Mouse (Mus musculus): ENCODE measurements around the gene Hist1h4f. TPM values are rescaled to one million over a fixed set of nuclear protein-coding genes. Genes with fewer than 3 reads are reported as not detected.

The Hist1h4f gene
- total and polyA plus RNA-seq, 3 experiments = 14.4 to 3,786 TPM; not detected in 1

- DNase-seq (ENCODE audit: low read depth, low spot score) = no peak
- Histone ChIP-seq H3K79me2 (ENCODE audit: control insufficient read depth, insufficient read depth, low read length, poor library complexity) (no peaks in the 10 kb centered on the region), H3K27ac (ENCODE audit: control insufficient read depth, low read depth, low read length) (peak overlapping the region; percentile 45; the same call in 1 of the 2 replicates), H3K27me3 (ENCODE audit: control insufficient read depth in 1 of 2, insufficient read depth in 2 of 2, low read length in 2 of 2) (no peaks in the 10 kb centered on the region), H3K9ac (ENCODE audit: control insufficient read depth, low read depth, low read length, poor library complexity, severe bottlenecking) (peak overlapping the region; percentile 67), H3K36me3 (ENCODE audit: control insufficient read depth in 1 of 2, insufficient read depth in 2 of 2, low read length in 2 of 2) (peaks cover 0 to 21% of the 10 kb centered on the region in 2 experiments; a peak in 2 of 4 replicates), H3K9me3 (replicated peaks; ENCODE audit: insufficient read depth, low read length) (no peaks in the 10 kb centered on the region), H3K4me3 (ENCODE audit: control insufficient read depth in 1 of 2, insufficient read depth in 1 of 2, low read depth in 2 of 2, low read length in 2 of 2) (peak overlapping the region; percentile 49 to 70), H3K4me1 (ENCODE audit: control insufficient read depth in 1 of 2, insufficient read depth in 2 of 2, low read length in 2 of 2) (peaks cover 0 to 12% of the 10 kb centered on the region in 2 experiments; a peak in 2 of 4 replicates)
- TF ChIP-seq POLR2A (IDR thresholded peaks at IDR 0.05; ENCODE audit: control insufficient read depth in 1 of 2, insufficient read depth in 1 of 2, low read depth in 1 of 2, low read length in 2 of 2, poor library complexity in 1 of 2) (no peak), CHD1 (IDR thresholded peaks at IDR 0.05; ENCODE audit: low read depth, low read length) (no peak), BHLHE40 (IDR thresholded peaks at IDR 0.05; ENCODE audit: borderline replicate concordance, low read depth, low read length) (no peak), ZNF384 (IDR thresholded peaks at IDR 0.05; ENCODE audit: low read depth, low read length) (no peak), MAFK (IDR thresholded peaks at IDR 0.05; ENCODE audit: borderline replicate concordance, low read depth, low read length) (no peak), NELFE (IDR thresholded peaks at IDR 0.05; ENCODE audit: low read depth, low read length) (no peak), ZKSCAN1 (IDR thresholded peaks at IDR 0.05; ENCODE audit: low read depth, low read length) (no peak), MEF2A (IDR thresholded peaks at IDR 0.05; ENCODE audit: extremely low read depth, insufficient replicate concordance, low read depth, low read length, poor library complexity, severe bottlenecking) (no peak)
Observed at GRCm38 (mm10) chr13:23518295-23518603, 33.2 kb downstream of the Hist1h4f start.

DNA sequence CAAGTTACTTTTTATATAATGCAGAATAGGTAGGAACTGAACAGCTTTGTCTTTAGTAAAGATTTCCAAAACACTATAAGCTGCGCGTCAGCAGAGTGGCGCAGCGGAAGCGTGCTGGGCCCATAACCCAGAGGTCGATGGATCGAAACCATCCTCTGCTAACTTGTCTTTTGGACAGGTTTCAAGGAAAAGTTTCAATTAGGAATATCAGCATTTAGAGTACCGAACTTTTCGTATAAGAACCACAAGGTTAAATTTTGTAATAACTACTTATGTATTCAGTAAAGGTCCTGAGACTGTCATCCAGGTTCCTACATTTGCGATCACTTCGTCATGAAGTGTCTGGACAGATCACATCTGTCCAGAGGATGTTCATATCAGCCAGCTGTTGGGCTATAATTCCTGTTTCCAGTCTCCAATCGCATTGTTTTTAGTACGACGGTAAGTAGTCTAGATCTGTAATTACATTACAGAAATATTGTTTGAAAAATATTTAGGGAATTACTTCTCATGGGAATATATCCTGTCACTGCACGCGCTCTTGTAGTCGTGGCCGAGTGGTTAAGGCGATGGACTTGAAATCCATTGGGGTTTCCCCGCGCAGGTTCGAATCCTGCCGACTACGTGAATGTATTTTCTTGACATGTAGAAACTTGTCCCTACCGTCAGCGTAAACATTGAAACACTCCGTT, 33.7 kb downstream of the Hist1h4f start:
- Histone ChIP-seq H3K27ac (ENCODE audit: control insufficient read depth, low read depth, low read length) (peak overlapping the region; percentile 63), H3K79me2 (ENCODE audit: control insufficient read depth, insufficient read depth, low read length, poor library complexity) (no peaks in the 10 kb centered on the region), H3K9ac (ENCODE audit: control insufficient read depth, low read depth, low read length, poor library complexity, severe bottlenecking) (peak overlapping the region; percentile 67), H3K9me3 (replicated peaks; ENCODE audit: insufficient read depth, low read length) (no peaks in the 10 kb centered on the region), H3K27me3 (ENCODE audit: control insufficient read depth in 1 of 2, insufficient read depth in 2 of 2, low read length in 2 of 2) (no peaks in the 10 kb centered on the region), H3K4me1 (ENCODE audit: control insufficient read depth in 1 of 2, insufficient read depth in 2 of 2, low read length in 2 of 2) (peaks cover 0 to 12% of the 10 kb centered on the region in 2 experiments; a peak in 2 of 4 replicates), H3K36me3 (ENCODE audit: control insufficient read depth in 1 of 2, insufficient read depth in 2 of 2, low read length in 2 of 2) (peaks cover 0 to 21% of the 10 kb centered on the region in 2 experiments; a peak in 2 of 4 replicates), H3K4me3 (ENCODE audit: control insufficient read depth in 1 of 2, insufficient read depth in 1 of 2, low read depth in 2 of 2, low read length in 2 of 2) (peak overlapping the region; percentile 49 to 82)
- peak; percentile 94 for DNase-seq (ENCODE audit: low read depth, low spot score)
- TF ChIP-seq GATA1 (IDR thresholded peaks at IDR 0.05; ENCODE audit: low read depth, low read length) = 0 out of 2 replicates have a peak, but pooled peaks have one; percentile 6
- TF ChIP-seq ZC3H11A (IDR thresholded peaks at IDR 0.05; ENCODE audit: low read depth, low read length) = no peak
- TF ChIP-seq MAFK (IDR thresholded peaks at IDR 0.05; ENCODE audit: borderline replicate concordance, low read depth, low read length) = no peak
- no peak for TF ChIP-seq POLR2A (IDR thresholded peaks at IDR 0.05; ENCODE audit: control insufficient read depth in 1 of 2, insufficient read depth in 1 of 2, low read depth in 1 of 2, low read length in 2 of 2, poor library complexity in 1 of 2)
- TF ChIP-seq ELF1 (IDR thresholded peaks at IDR 0.05; ENCODE audit: low read depth, low read length) = no peak
- TF ChIP-seq TBP (IDR thresholded peaks at IDR 0.05; ENCODE audit: low read depth, low read length) = peak; percentile 99

Data from MEL (cell line).